Comparison of ENCODE assay signal across 26 mouse cellular contexts in the genomic region with DNA sequence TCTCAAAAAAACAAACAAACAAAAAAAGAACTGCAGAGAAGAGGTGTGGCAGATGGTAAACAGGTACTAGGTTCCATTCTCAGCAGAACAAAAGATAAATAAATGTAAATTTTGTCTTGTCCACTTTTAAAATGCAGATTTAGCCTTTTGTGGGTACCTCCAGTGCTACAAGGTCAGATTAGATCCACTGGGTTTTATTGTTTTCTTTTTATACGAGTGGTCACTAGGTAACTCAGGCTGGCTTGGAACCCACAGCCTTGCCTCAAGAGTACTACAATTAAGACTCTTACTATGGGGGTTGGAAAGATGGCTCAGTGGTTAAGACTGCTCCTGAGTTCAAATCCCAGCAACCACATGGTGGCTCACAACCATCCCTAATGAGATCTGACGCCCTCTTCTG. TPM values are rescaled to one million over a fixed set of nuclear protein-coding genes. Genes with fewer than 3 reads are reported as not detected.
DNase-seq lines count a peak whose midpoint lies in the region; ATAC-seq and TF ChIP-seq lines count a peak whose summit lies in the region.
"Had no signal": no experiment of that assay in that cellular context is flagged by ENCODE, and none has a peak within 500 bp of the region (broad histone marks: within the 10 kb centered on the region; RNA-seq: fewer than 3 reads in every experiment).

No protein-coding gene starts in this region.

- no peaks in the 10 kb centered on the region for H3K9me3 ChIP-seq in liver, embryonic 14.5 days (ENCODE audit: control insufficient read depth, low read length)
- H3K9me3 ChIP-seq in liver, embryonic 12.5 days (replicated peaks), result no peaks in the 10 kb centered on the region
- H3K9me3 ChIP-seq: embryonic facial prominence, embryonic 13.5 days; embryonic facial prominence, embryonic 15.5 days; forebrain, embryonic 10.5 days; forebrain, embryonic 12.5 days; G1E had no signal

- no peak overlapping the region for H3K9ac ChIP-seq in liver, embryonic 14.5 days (replicated peaks)
- H3K9ac ChIP-seq in liver, embryonic 12.5 days, result no peak overlapping the region
- H3K9ac ChIP-seq: embryonic facial prominence, embryonic 13.5 days; embryonic facial prominence, embryonic 15.5 days; forebrain, embryonic 12.5 days had no signal

- H3K27me3 ChIP-seq in liver, embryonic 14.5 days (ENCODE audit: control insufficient read depth, insufficient read depth, low read length), result no peaks in the 10 kb centered on the region
- H3K27me3 ChIP-seq in liver, embryonic 12.5 days (replicated peaks), result no peaks in the 10 kb centered on the region
- H3K27me3 ChIP-seq: embryonic facial prominence, embryonic 13.5 days; embryonic facial prominence, embryonic 15.5 days; forebrain, embryonic 12.5 days; Patski had no signal

- ATAC-seq in liver, embryonic 14.5 days (ENCODE audit: insufficient read depth), result no peak
- no peak for ATAC-seq in liver, embryonic 12.5 days
- ATAC-seq: activated CD4-positive, CD25-positive, alpha-beta regulatory T cell, adult 4 months; forebrain, embryonic 14.5 days; forebrain, embryonic 16.5 days; Patski had no signal

- DNase-seq in liver, embryonic 14.5 days (ENCODE audit: low read depth in 3 of 3, low spot score in 3 of 3), result no peak
- DNase-seq in ES-CJ7 (ENCODE audit: low read depth, low spot score) (peak; percentile 76), R1 (ENCODE audit: low read depth, low spot score) (peak; percentile 87)
- no peak for DNase-seq in cerebellum, postnatal 25 days
- DNase-seq in right cerebral cortex, postnatal 14 days, result no peak
- DNase-seq in right cerebral cortex, adult 2 months (ENCODE audit: low spot score in 2 of 2), result no peak
- DNase-seq: adrenal gland, adult 8-10 months; adrenal gland, postnatal 14 days; adrenal gland, postnatal 36 days; cerebellum, adult 11 months; cerebellum, adult 18-20 months; cerebellum, adult 8-10 months; cerebellum, adult 9-11 months; cerebellum, postnatal 36 days; embryo, embryonic 11 days had no signal

- no peaks in the 10 kb centered on the region for H3K36me3 ChIP-seq in liver, embryonic 14.5 days (replicated peaks; ENCODE audit: control insufficient read depth, insufficient read depth, low read depth)
- H3K36me3 ChIP-seq in liver, embryonic 12.5 days, result no peaks in the 10 kb centered on the region
- H3K36me3 ChIP-seq: embryonic facial prominence, embryonic 13.5 days; embryonic facial prominence, embryonic 15.5 days; forebrain, embryonic 10.5 days; forebrain, embryonic 12.5 days; G1E had no signal

- WGBS in liver, embryonic 14.5 days (ENCODE audit: insufficient replicate concordance), result 79% methylated on average over 2 of the region's 2 CpGs
- WGBS in liver, embryonic 12.5 days (ENCODE audit: insufficient replicate concordance), result 62% methylated on average over 2 of the region's 2 CpGs

- TF ChIP-seq CTCF in liver, embryonic 14.5 days (IDR thresholded peaks at IDR 0.05; ENCODE audit: low read depth), result peak; percentile 27; the same call in 1 of the 2 replicates

- TF ChIP-seq EP300 in liver, embryonic 14.5 days (IDR thresholded peaks at IDR 0.05; ENCODE audit: low read depth), result no peak

- no peak overlapping the region; the same call in 1 of the 2 replicates for H3K27ac ChIP-seq in liver, embryonic 14.5 days
- no peak overlapping the region for H3K27ac ChIP-seq in liver, embryonic 12.5 days
- H3K27ac ChIP-seq: embryonic facial prominence, embryonic 13.5 days; embryonic facial prominence, embryonic 15.5 days; forebrain, embryonic 10.5 days; forebrain, embryonic 12.5 days had no signal

- H3K4me2 ChIP-seq in liver, embryonic 14.5 days (ENCODE audit: low read depth), result no peak overlapping the region
- no peak overlapping the region for H3K4me2 ChIP-seq in liver, embryonic 12.5 days
- H3K4me2 ChIP-seq: embryonic facial prominence, embryonic 13.5 days; embryonic facial prominence, embryonic 15.5 days; forebrain, embryonic 12.5 days had no signal

- H3K4me1 ChIP-seq in liver, embryonic 14.5 days (replicated peaks; ENCODE audit: control insufficient read depth in 2 of 2, insufficient read depth in 2 of 2, low read length in 1 of 2), result peaks cover 31 to 46% of the 10 kb centered on the region in 2 experiments
- peaks cover 78% of the 10 kb centered on the region for H3K4me1 ChIP-seq in liver, embryonic 12.5 days
- H3K4me1 ChIP-seq: embryonic facial prominence, embryonic 13.5 days; embryonic facial prominence, embryonic 15.5 days; forebrain, embryonic 10.5 days; forebrain, embryonic 12.5 days had no signal

- no peak overlapping the region for H3K4me3 ChIP-seq in liver, embryonic 14.5 days (ENCODE audit: insufficient read depth in 1 of 2, low read depth in 2 of 2, low read length in 2 of 2)
- H3K4me3 ChIP-seq in liver, embryonic 12.5 days, result no peak overlapping the region
- H3K4me3 ChIP-seq: embryonic facial prominence, embryonic 13.5 days; embryonic facial prominence, embryonic 15.5 days; erythroblast, embryonic 14.5 days; forebrain, embryonic 10.5 days; forebrain, embryonic 12.5 days had no signal

RNA-seq across cellular contexts. Expression of a gene that starts 33.9 kb away (rescaled TPM):
- 37.6 and 57.5 TPM in 2 replicates for polyA plus RNA-seq in liver, embryonic 14.5 days (2012; rRNA removed)
- polyA plus RNA-seq in liver, embryonic 14.5 days (2014; fragmentation: Nextera tagmentation; extraction: Ambion mirVana), result 35.5 and 41.9 TPM in 2 replicates
- 32.9 and 33.5 TPM in 2 replicates for polyA plus RNA-seq in liver, embryonic 12.5 days (2016; fragmentation: Nextera tagmentation; extraction: Ambion mirVana)

Comparison
In these comparisons a context has a peak if more than half of its experiments do, and no peak if none do; other contexts are left out.
1. DNase-seq: peak in ES-CJ7 (single experiment) and R1 (single experiment); none in liver, embryonic 14.5 days (0 of 3), cerebellum, postnatal 25 days (0 of 2), right cerebral cortex, postnatal 14 days (single experiment) and right cerebral cortex, adult 2 months (0 of 2).